Mouse (Mus musculus): Measurements from ENCODE around the gene Slc38a9. TPM values are rescaled to one million over a fixed set of nuclear protein-coding genes. Genes with fewer than 3 reads are reported as not detected.

The Slc38a9 gene
- 17.7 and 20.9 TPM in 2 replicates for polyA plus RNA-seq (2015; fragmentation: Nextera tagmentation; extraction: Ambion mirVana)

DNA sequence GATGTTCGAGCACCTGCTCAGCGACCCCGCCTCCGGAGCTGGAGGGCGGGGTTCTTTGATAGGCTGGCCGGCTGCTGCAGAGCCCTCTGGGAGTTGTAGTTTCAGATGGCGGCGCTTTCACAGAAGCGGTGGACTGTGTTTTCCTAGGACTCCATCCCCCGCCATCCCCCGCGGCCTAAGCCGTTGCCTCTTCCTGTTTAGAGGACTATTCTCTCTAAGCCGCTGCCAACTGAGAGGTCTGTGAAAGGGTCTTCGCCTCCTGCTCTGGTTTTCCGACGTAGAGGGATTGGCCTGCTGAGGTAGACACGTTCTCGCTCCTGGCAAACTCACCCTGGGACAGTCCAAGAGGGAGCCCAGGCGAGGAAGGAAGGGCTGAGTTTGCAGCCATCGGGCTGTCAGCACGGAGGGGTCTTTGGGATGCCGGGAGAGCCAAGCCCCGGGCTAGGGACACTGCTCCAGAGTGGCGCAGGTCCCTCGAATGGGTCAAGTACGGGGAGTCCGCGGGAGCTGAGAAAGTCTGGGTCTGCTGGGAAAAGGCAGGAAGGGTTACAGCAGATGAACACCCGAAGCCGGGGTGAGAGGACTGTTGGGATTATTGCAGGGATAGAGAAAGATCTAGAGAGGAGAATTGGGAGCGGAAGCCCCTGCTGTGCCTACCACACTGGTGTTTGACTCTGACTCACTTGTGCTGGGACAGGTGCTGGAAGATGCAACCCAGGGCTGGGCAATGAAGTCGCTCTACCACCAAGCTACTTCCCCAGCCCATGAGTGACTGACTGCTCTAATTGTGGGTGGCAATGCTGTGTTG is at the start of gene Slc38a9:
Gene Slc38a9 (plus strand): TSS at position 178 of the 808 bp plus-strand sequence.
- Histone ChIP-seq H3K9ac (peak within 1 kb of the TSS; percentile 88), H3K27ac (0 out of 2 replicates have a peak within 1 kb of the TSS, but pooled peaks have one; percentile 39)
- under 1% methylated on average over 33 of the region's 33 CpGs for WGBS

DNA sequence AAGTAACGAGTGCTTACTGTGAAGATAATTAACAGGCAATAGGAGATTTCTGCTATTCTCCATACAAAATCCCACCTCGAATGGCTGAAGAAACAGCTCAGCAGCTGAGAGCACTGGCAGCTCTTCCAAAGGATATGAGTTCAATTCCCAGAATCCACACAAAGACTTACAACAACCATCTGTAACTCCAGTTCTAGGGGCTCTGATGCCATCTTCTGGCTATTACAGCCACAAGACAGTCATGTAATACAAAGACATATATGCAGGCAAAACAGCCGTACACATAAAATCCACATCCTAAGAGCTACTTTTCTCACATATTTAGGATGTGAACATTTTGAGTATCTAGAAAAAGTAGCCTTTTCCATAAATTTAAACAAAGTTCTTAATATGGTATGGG is 39.0 kb upstream of the Slc38a9 start:
- Histone ChIP-seq H3K36me3 (no peaks in the 10 kb centered on the region), H3K4me1 (no peaks in the 10 kb centered on the region), H3K9me3 (no peaks in the 10 kb centered on the region), H3K27ac (no peak overlapping the region), H3K9ac (no peak overlapping the region), H3K4me3 (no peak overlapping the region), H3K4me2 (no peak overlapping the region), H3K27me3 (0 out of 2 replicates have a peak, but pooled peaks cover 4% of the 10 kb centered on the region)
- WGBS, result 78% methylated on average over 3 of the region's 3 CpGs
- ATAC-seq (ENCODE audit: insufficient number of reproducible peaks, insufficient read depth, low FRiP score, low TSS enrichment, low read depth), result no peak

More for the DNA sequence above, at the start of gene Slc38a9:
- Histone ChIP-seq H3K27me3 (no peaks in the 10 kb centered on the region), H3K4me2 (peak within 1 kb of the TSS; percentile 85), H3K9me3 (no peaks in the 10 kb centered on the region), H3K36me3 (no peaks in the 10 kb centered on the region), H3K4me1 (peaks cover 5% of the 10 kb centered on the region), H3K4me3 (peak within 1 kb of the TSS; percentile 78)
- peak; percentile 97 for ATAC-seq (ENCODE audit: insufficient number of reproducible peaks, insufficient read depth, low FRiP score, low TSS enrichment, low read depth)

DNA sequence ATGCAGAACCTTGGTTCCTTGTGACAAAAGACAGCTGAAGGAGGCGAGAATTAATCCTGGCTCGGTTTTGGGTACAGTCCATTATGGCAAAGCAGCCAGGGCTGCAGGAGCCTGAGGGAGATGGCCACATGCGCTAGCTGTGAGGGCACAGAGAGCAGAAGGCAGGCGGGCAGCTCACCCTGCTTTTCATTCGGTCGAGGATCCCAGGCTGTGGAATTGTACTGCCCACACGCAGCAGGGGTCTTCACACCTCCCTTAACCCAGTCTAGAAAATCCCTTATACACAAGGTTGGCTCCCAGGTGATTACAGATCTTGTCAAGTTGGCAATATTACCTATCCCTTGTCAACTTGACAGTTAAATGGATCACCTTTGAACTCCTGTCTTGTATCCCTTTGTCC is 36.9 kb upstream of the Slc38a9 start:
- Histone ChIP-seq H3K9me3 (no peaks in the 10 kb centered on the region), H3K4me3 (no peak overlapping the region), H3K4me1 (no peaks in the 10 kb centered on the region), H3K4me2 (no peak overlapping the region), H3K36me3 (no peaks in the 10 kb centered on the region), H3K27me3 (0 out of 2 replicates have a peak, but pooled peaks cover 4% of the 10 kb centered on the region), H3K27ac (no peak overlapping the region), H3K9ac (no peak overlapping the region)
- 68% methylated on average over 7 of the region's 7 CpGs for WGBS
- ATAC-seq (ENCODE audit: insufficient number of reproducible peaks, insufficient read depth, low FRiP score, low TSS enrichment, low read depth), result no peak

DNA sequence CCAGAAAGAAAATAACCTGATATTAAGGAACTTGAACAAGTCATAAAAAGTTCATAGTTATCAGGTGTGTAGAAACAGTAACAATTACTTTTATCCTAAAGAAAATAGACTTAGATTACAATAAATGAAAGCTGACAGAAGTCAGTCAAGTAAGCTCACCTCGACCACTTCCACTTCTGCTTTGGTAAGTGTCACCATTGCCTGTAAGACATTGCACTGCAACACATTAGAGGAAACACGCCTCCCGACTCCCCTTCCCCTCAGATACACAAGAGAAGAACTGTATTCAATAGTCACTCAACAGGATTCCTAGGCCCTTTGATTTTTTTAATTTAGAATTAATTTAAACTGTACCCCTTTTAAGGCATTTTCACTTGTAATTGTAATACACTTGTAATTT is 35.9 kb upstream of the Slc38a9 start:
- WGBS, result 76% methylated on average over 3 of the region's 3 CpGs
- ATAC-seq (ENCODE audit: insufficient number of reproducible peaks, insufficient read depth, low FRiP score, low TSS enrichment, low read depth), result no peak
- no peak overlapping the region for H3K9ac ChIP-seq
- no peaks in the 10 kb centered on the region for H3K4me1 ChIP-seq
- H3K4me3 ChIP-seq, result no peak overlapping the region
- no peak overlapping the region for H3K4me2 ChIP-seq
- 0 out of 2 replicates have a peak, but pooled peaks cover 4% of the 10 kb centered on the region for H3K27me3 ChIP-seq
- no peak overlapping the region for H3K27ac ChIP-seq
- no peaks in the 10 kb centered on the region for H3K9me3 ChIP-seq
- no peaks in the 10 kb centered on the region for H3K36me3 ChIP-seq

DNA sequence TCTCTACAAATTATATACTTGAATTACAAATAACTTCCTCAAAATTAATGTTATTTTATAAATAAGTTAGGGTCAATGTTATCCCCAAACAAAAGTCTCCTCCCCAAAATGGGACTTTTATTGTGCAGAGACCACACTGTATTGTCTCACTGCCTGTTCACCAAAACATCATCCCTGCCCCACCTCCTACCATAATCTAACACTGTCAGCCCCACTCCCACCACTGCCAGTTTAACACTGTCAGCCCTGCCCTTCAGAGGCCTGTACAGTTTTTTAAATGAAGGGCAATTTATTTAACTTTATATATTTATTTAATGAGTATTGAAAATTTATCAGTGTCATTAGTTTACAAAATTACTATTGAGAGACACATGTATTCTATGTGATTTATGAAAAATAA is 35.0 kb upstream of the Slc38a9 start:
- ATAC-seq (ENCODE audit: insufficient number of reproducible peaks, insufficient read depth, low FRiP score, low TSS enrichment, low read depth), result no peak
- Histone ChIP-seq H3K9ac (no peak overlapping the region), H3K4me2 (no peak overlapping the region), H3K27ac (no peak overlapping the region), H3K36me3 (no peaks in the 10 kb centered on the region), H3K4me1 (no peaks in the 10 kb centered on the region), H3K4me3 (no peak overlapping the region), H3K9me3 (no peaks in the 10 kb centered on the region), H3K27me3 (0 out of 2 replicates have a peak, but pooled peaks cover 4% of the 10 kb centered on the region)

DNA sequence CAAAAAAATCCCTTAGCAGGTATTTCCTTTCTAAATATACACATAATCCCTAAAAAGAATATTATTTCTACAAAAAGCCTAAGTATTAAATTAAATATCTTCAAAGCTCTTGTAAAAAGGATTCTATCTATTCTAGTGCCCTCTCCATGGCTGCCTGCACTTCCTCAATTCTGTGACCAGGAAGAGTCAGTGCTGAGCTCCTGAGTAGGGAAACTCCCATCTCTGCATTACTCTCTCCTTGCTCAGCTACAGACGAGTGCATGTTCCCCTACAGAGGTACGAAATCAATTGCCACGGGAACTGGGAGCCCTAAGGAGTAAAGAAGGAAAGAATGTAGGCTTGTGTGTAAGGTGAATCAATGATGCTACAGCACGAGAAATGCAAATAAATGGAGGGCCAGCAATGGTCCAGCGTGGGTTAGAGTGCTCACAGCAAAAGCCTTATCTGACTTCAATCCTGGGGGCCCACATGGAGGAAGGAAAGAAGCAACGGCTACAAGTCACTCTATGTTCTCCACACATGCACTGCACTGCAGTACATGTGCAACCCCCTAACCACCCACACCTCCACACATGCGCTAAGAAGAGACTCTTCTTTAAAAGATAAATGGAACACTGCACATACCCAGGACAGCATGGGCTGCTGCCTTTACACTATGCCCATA is 25.2 kb upstream of the Slc38a9 start:
- no peaks in the 10 kb centered on the region for H3K4me1 ChIP-seq
- H3K27me3 ChIP-seq, result no peaks in the 10 kb centered on the region
- H3K9ac ChIP-seq, result no peak overlapping the region
- H3K27ac ChIP-seq, result no peak overlapping the region
- ATAC-seq (ENCODE audit: insufficient number of reproducible peaks, insufficient read depth, low FRiP score, low TSS enrichment, low read depth), result no peak
- WGBS, result 58% methylated on average over 7 of the region's 7 CpGs
- H3K9me3 ChIP-seq, result no peaks in the 10 kb centered on the region
- H3K4me2 ChIP-seq, result no peak overlapping the region
- no peak overlapping the region for H3K4me3 ChIP-seq
- H3K36me3 ChIP-seq, result no peaks in the 10 kb centered on the region

DNA sequence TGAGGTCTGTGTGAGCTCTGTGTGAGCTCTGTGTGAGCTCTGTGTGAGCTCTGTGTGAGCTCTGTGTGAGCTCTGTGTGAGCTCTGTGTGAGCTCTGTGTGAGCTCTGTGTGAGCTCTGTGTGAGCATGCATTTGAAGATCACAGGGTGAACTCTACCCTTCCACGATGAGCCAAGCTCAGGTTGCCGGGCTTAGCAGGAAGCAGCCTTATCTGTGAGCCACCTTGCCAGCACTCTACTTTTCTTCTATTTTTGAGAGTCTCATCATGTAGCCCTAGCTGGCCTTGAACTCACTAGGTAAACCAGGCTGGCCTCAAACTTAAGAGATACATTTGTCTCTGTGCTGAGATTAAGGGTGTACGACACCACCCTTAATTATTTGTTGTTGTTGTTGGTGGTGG is 24.1 kb upstream of the Slc38a9 start:
- Histone ChIP-seq H3K27me3 (no peaks in the 10 kb centered on the region), H3K9ac (no peak overlapping the region), H3K4me1 (no peaks in the 10 kb centered on the region), H3K36me3 (no peaks in the 10 kb centered on the region), H3K27ac (no peak overlapping the region), H3K4me2 (no peak overlapping the region), H3K4me3 (no peak overlapping the region), H3K9me3 (no peaks in the 10 kb centered on the region)
- 42% methylated on average over 3 of the region's 3 CpGs for WGBS
- ATAC-seq (ENCODE audit: insufficient number of reproducible peaks, insufficient read depth, low FRiP score, low TSS enrichment, low read depth), result no peak

DNA sequence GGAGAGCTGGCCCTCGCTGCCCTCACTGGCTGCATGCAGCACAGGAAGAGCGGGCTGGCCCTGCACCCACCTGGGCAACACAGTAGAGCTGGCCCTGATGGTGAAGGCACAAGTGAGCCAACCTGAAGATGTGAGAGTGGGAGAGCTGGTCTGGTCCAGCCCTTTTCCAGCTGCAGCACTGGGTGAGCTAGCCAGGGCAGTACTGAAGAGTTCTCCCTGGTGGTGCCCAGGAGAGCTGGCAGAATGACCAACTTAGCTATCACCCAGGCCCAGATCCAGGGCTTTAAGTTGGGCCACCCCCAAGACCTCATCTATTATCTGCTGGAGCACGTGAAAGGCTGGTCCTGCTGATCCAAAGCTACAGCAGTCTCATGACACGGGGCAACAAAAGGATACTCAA is 21.4 kb upstream of the Slc38a9 start:
- Histone ChIP-seq H3K9me3 (no peaks in the 10 kb centered on the region), H3K27ac (no peak overlapping the region), H3K4me3 (no peak overlapping the region), H3K4me1 (no peaks in the 10 kb centered on the region), H3K36me3 (no peaks in the 10 kb centered on the region), H3K4me2 (no peak overlapping the region), H3K9ac (no peak overlapping the region), H3K27me3 (no peaks in the 10 kb centered on the region)
- ATAC-seq (ENCODE audit: insufficient number of reproducible peaks, insufficient read depth, low FRiP score, low TSS enrichment, low read depth), result no peak
- 73% methylated on average over 4 of the region's 4 CpGs for WGBS

DNA sequence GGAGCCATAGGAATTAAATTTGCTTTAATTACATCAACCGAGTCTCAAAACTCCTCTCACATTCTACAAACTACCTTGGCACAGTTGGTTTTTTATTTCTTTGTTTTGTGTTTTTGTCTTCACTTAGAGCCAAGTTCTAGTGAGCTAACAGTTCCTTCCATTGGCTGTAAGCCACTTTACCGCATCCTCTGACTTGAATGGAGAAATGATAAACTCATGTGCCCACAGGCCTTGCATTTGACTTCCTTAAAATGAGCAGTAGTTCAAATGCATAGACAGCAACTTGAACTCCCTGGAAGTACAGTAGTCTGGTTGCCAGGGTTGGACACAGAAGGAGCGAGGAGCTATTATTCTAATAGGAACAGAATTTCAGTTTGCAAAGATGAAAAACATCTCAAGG is 17.7 kb upstream of the Slc38a9 start:
- no peak overlapping the region for H3K4me3 ChIP-seq
- H3K4me2 ChIP-seq, result no peak overlapping the region
- no peaks in the 10 kb centered on the region for H3K9me3 ChIP-seq
- no peak overlapping the region for H3K9ac ChIP-seq
- WGBS, result 87% methylated on average over 3 of the region's 3 CpGs
- no peak overlapping the region for H3K27ac ChIP-seq
- no peaks in the 10 kb centered on the region for H3K4me1 ChIP-seq
- ATAC-seq (ENCODE audit: insufficient number of reproducible peaks, insufficient read depth, low FRiP score, low TSS enrichment, low read depth), result no peak
- no peaks in the 10 kb centered on the region for H3K36me3 ChIP-seq
- no peaks in the 10 kb centered on the region for H3K27me3 ChIP-seq

DNA sequence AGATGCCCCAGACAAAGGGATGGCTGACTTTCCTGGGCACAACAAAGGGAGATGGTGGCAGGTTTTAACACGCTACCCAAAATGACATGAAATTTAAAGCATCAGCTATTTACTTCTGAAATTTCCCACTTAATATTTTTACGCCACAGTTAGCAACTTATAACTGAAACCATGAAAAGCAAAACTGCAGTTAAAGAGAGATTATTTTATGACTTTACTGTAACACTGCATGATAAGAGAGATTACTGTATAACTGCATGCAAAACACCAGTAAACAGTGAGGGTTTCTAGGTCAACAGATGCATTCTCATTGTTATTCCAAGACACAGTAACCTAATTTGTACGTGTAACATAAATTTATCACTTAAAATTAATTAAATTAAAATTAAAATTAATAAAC is 15.6 kb upstream of the Slc38a9 start:
- Histone ChIP-seq H3K9ac (no peak overlapping the region), H3K9me3 (no peaks in the 10 kb centered on the region), H3K4me2 (no peak overlapping the region), H3K4me3 (no peak overlapping the region), H3K36me3 (no peaks in the 10 kb centered on the region), H3K4me1 (no peaks in the 10 kb centered on the region), H3K27ac (no peak overlapping the region), H3K27me3 (no peaks in the 10 kb centered on the region)
- no peak for ATAC-seq (ENCODE audit: insufficient number of reproducible peaks, insufficient read depth, low FRiP score, low TSS enrichment, low read depth)
- 84% methylated on average over 3 of the region's 3 CpGs for WGBS

DNA sequence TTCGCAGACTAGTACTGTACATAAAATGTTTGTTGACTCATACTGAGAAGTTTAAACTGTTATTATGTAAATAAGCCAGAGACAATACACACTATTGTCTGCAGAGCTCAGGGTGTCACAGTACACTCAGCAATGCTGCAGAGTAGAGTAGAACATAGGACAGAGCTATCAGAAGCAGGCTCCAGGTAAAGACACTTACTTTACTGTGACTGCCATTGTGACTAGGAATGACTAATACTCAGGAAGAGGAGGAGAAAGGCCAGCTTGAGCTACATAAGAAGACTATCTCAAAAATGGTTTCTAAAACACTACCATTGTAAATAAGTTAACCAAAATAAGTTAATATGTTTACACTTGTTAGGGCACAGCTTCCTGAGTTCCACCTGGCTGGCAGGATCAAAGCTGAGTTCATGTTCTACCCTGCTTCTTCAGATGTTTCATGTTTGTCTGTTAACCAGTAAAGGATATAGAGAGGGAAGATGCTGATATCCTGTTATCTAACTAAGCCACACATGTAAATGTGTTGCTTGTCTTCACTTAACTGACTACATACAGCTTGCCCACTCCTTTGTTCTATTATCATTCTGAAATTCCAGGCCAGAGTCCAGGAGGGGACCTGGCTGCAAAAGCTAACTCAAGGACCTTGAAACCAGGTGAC is 14.9 kb upstream of the Slc38a9 start:
- ATAC-seq (ENCODE audit: insufficient number of reproducible peaks, insufficient read depth, low FRiP score, low TSS enrichment, low read depth), result no peak
- H3K4me3 ChIP-seq, result no peak overlapping the region
- no peak overlapping the region for H3K27ac ChIP-seq
- H3K9ac ChIP-seq, result no peak overlapping the region
- 88% methylated on average over 1 of the region's 1 CpGs for WGBS
- H3K9me3 ChIP-seq, result no peaks in the 10 kb centered on the region
- H3K4me2 ChIP-seq, result no peak overlapping the region
- H3K4me1 ChIP-seq, result no peaks in the 10 kb centered on the region
- H3K27me3 ChIP-seq, result no peaks in the 10 kb centered on the region
- H3K36me3 ChIP-seq, result no peaks in the 10 kb centered on the region

Data from embryonic facial prominence, embryonic 13.5 days (tissue).